Mouse (Mus musculus) hindbrain, postnatal 0 days (tissue): ENCODE measurements around the gene Rps6kl1. TPM values are rescaled to one million over a fixed set of nuclear protein-coding genes. Genes with fewer than 3 reads are reported as not detected.
A peak's percentile ranks its signal among the peaks of the same experiment; 100 is the strongest.

Experiments
- ATAC-seq: fragments of 200-750 bp; cut with Nextera tagmentation; 2 replicates; pipeline ENCODE4 v1.8.0; 2017; ENCODE audit warnings: mild to moderate bottlenecking, moderate TSS enrichment, moderate library complexity
- DNase-seq: peaks from one replicate; pipeline ENCODE4 v3.0.0-alpha.2; 2015; ENCODE audit warnings: low spot score
- H3K27ac ChIP-seq: fragments of 300-500 bp; sonication (generic); 2 replicates; pipeline ENCODE4 v1.5.1; 2014; ENCODE audit warnings: mild to moderate bottlenecking
- H3K27me3 ChIP-seq: fragments of 300-500 bp; sonication (generic); 2 replicates; pipeline ENCODE4 v1.6.1; 2014; ENCODE audit warnings: low read length, mixed read lengths; ENCODE audit not compliant: insufficient read depth
- H3K36me3 ChIP-seq: fragments of 300-500 bp; sonication (generic); 2 replicates; pipeline ENCODE4 v1.6.1; 2014; ENCODE audit warnings: low read length, mixed read lengths; ENCODE audit not compliant: insufficient read depth
- H3K4me1 ChIP-seq: fragments of 300-500 bp; sonication (generic); 2 replicates; pipeline ENCODE4 v1.6.1; 2014; ENCODE audit warnings: antibody characterized with exemption, low read length, mixed read lengths; ENCODE audit not compliant: insufficient read depth
- H3K4me2 ChIP-seq: fragments of 300-500 bp; sonication (generic); 2 replicates; pipeline ENCODE4 v1.6.1; 2014; ENCODE audit warnings: low read depth, mild to moderate bottlenecking, low read length, moderate library complexity, mixed read lengths
- H3K4me3 ChIP-seq: fragments of 300-500 bp; sonication (generic); 2 replicates; pipeline ENCODE4 v1.5.1; 2014; ENCODE audit warnings: low read length
- H3K9ac ChIP-seq: fragments of 300-500 bp; sonication (generic); replicated peaks from 2 replicates; pipeline ENCODE4 v1.6.1; 2014; ENCODE audit warnings: mild to moderate bottlenecking, low read length, moderate library complexity, mixed read lengths
- H3K9me3 ChIP-seq: fragments of 300-500 bp; sonication (generic); 2 replicates; pipeline ENCODE4 v1.6.1; 2016; ENCODE audit warnings: low read length, mixed read lengths
- CTCF ChIP-seq: IDR thresholded peaks from 2 replicates; pipeline ENCODE4 v1.5.1; 2016; ENCODE audit warnings: antibody characterized with exemption, control low read depth, low read depth
- WGBS: fragments of 180-500 bp; shearing (Covaris S2); extraction: QIAGEN DNeasy Blood & Tissue Kit; methylation state at CpG from one replicate; pipeline ENCODE4 v1.1.7; 2014; 5-methylcytosine and 5-hydroxymethylcytosine counted together
- polyA plus RNA-seq: library from polyadenylated mRNA; unstranded; fragments of >200 nt; fragmentation: Nextera tagmentation; extraction: Ambion mirVana; gene quantifications from 2 replicates; pipeline ENCODE4 v1.2.1, GENCODE M21; 2015
- total RNA-seq: library from RNA; depleted of rRNA; stranded (reverse); fragments of >200 nt; gene quantifications from 2 replicates; pipeline ENCODE4 v1.2.3, GENCODE M21; 2014

Gene Rps6kl1
- total and polyA plus RNA-seq, 2 experiments from 2014 or later = 30.8 to 42.0 TPM

DNA sequence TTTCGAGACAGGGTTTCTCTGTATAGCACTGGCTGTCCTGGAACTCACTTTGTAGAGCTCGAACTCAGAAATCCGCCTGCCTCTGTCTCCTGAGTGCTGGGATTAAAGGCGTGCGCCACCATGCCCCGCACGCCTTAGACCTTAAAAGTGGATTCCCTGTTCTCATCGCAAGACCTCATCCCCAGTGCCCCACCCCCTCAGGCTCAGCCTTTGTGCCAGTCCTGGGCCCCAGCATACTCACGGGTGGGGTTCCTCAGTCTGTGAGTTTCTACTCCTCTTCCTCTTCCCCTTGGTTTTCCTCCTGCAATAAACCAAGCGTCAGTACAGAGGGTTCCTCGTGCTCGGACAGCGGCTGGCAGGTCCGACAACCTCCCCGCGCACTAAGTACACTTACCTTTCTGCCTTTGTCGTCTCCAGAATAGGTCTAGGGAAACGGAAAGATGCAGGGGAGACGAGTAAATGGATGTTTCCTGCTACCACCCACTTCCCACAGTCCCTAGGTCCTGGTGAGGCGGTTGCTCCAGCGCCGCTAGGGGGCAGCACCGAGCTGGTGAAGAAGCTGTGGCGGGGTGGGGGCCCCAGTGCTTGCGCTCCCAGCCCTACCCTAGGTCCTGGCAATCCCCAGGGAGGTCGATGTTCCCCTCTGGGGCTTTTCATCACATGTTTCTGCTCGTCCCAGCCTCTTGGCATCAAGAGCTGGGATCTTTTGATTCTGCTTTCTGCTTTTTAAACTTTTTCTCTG, 18.2 kb upstream of the Rps6kl1 start:
- Histone ChIP-seq H3K4me2 (peak overlapping the region; percentile 50), H3K9me3 (no peaks in the 10 kb centered on the region), H3K9ac (peak overlapping the region; percentile 50), H3K4me1 (peaks cover 14% of the 10 kb centered on the region), H3K27ac (peak overlapping the region; percentile 66), H3K27me3 (no peaks in the 10 kb centered on the region), H3K36me3 (no peaks in the 10 kb centered on the region), H3K4me3 (peak overlapping the region; percentile 25)
- TF ChIP-seq CTCF = peak; percentile 97
- 26% methylated on average over 27 of the region's 27 CpGs for WGBS
- peak; percentile 91 for DNase-seq
- peak; percentile 91 for ATAC-seq

DNA sequence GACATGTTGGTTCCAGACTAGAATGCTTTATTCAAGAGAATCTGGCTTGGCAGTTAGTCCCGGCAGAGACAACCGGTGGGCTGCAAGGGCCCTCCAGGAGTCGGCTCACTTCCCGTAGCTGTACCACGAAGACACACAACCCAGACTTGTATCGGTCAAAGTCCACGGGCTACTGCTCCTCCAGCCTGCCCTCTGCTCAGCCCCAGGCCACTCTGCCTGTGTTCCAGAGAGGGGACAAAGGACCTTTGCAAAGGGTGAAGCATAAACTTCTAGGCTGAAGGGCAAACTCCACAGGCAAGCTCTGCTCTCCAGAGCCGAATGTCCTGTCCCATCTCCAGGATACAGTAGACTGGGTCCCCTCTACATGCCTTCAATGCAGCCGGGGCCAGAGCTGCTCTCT, 15.6 kb upstream of the Rps6kl1 start:
- TF ChIP-seq CTCF = no peak
- Histone ChIP-seq H3K9ac (no peak overlapping the region), H3K9me3 (no peaks in the 10 kb centered on the region), H3K27ac (no peak overlapping the region), H3K4me3 (no peak overlapping the region), H3K4me1 (peaks cover 10% of the 10 kb centered on the region), H3K36me3 (no peaks in the 10 kb centered on the region), H3K4me2 (no peak overlapping the region), H3K27me3 (no peaks in the 10 kb centered on the region)
- DNase-seq = no peak
- 90% methylated on average over 9 of the region's 9 CpGs for WGBS
- no peak for ATAC-seq

DNA sequence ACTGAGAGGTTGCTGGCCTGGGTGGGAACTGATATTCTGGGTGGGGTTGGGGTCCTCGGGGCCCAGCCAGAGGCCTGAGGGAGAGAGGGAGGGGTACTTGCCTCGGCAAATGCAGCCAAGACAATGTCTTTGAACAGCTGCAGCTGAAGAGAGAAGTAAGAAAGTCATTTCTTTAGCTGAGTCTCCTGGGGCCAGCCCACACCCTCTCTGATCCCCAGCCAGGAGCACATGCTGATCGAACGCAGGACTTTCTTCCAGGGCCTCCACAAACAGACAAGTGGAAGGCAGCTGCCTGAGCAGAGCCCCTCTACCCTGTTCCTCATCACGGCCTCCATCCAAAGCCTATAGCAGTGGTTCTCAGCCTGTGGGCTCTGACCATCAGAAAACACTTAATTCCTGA, 13.9 kb upstream of the Rps6kl1 start:
- no peak for ATAC-seq
- H3K4me1 ChIP-seq = peaks cover 4% of the 10 kb centered on the region; the same call in 1 of the 2 replicates
- H3K9ac ChIP-seq = no peak overlapping the region
- no peak overlapping the region for H3K27ac ChIP-seq
- no peaks in the 10 kb centered on the region for H3K9me3 ChIP-seq
- H3K27me3 ChIP-seq = no peaks in the 10 kb centered on the region
- H3K4me2 ChIP-seq = no peak overlapping the region
- H3K36me3 ChIP-seq = no peaks in the 10 kb centered on the region
- 79% methylated on average over 5 of the region's 5 CpGs for WGBS
- no peak overlapping the region for H3K4me3 ChIP-seq
- no peak for DNase-seq
- TF ChIP-seq CTCF = no peak

DNA sequence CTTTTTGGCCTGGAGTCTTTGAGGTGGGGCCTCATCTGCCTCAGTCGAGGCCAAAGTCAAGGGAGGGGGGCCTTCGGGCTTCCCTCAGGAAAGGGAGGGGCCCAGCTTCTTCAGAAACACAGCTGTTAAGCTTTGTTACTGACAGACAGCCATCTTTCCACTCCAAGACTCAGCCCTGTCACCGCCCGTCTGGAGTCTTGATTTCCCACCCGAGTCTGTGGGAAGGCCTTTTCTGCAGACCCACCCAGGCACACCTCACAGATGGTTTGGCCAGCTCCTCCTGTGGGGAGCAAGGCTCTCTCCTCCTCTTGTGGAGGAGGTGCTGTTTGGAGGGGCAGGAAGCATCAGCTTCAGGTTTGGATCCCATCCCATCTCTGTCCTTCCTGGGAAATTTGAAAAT, 8.5 kb upstream of the Rps6kl1 start:
- DNase-seq (no peak), ATAC-seq (no peak)
- no peak overlapping the region for H3K4me2 ChIP-seq
- H3K9ac ChIP-seq = no peak overlapping the region
- WGBS = 78% methylated on average over 5 of the region's 5 CpGs
- H3K9me3 ChIP-seq = no peaks in the 10 kb centered on the region
- H3K27ac ChIP-seq = no peak overlapping the region
- H3K4me1 ChIP-seq = no peaks in the 10 kb centered on the region
- no peak overlapping the region for H3K4me3 ChIP-seq
- no peak for TF ChIP-seq CTCF
- no peaks in the 10 kb centered on the region for H3K36me3 ChIP-seq
- no peaks in the 10 kb centered on the region for H3K27me3 ChIP-seq

DNA sequence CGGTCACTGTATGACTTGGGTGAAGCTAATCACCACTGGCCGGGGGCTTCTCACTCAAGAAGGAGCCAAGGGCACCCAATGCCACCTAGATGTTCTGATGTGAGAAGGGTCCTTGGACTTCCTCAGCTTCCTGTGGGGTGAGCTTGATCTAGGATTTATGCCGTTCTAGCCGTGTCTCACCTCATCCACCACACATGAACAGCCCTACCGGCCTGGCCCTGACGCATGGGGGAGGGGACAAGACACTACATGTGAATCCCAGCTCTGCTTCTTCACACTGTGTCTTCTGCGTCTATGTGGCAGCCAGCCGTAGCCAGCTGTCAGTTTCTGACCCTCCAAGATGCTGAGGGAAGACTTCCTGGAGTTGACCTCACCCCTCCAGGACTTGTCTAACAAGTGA, 7.7 kb upstream of the Rps6kl1 start:
- Histone ChIP-seq H3K27ac (no peak overlapping the region), H3K9ac (no peak overlapping the region), H3K36me3 (no peaks in the 10 kb centered on the region), H3K9me3 (no peaks in the 10 kb centered on the region), H3K4me2 (no peak overlapping the region), H3K27me3 (no peaks in the 10 kb centered on the region), H3K4me3 (no peak overlapping the region), H3K4me1 (no peaks in the 10 kb centered on the region)
- no peak for TF ChIP-seq CTCF
- ATAC-seq (no peak), DNase-seq (no peak)
- WGBS = 89% methylated on average over 8 of the region's 8 CpGs

DNA sequence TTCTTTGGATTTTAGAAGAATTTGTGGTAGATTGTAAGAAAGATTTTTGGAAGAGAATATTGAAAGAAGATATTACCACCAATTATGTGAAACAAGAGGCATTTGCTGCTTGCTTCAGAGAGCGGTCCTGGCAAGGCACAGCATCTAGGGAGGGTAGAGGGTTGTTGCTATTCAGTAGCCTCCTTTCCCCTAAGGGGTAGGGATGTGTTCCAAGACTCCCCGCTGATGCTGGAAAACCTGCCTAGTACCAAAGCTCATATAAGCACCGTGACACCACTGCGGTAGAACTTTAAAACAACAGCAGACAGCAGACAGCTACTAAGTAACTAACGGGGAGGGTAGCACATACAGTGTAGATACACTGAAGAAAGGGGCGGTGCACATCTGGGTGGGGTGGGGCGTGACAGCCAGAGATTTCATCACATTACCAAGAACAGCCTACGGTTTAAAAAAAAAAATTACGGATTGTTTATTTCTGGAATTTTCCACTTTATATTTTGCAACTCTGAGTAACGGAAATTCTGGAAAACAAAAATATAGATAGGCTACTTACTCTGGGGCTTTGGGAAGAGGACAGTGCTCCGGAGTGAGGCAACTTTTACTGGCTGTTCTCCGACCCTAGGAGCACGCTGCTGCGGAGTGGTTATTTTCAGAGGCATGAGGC, 6.9 kb upstream of the Rps6kl1 start:
- Histone ChIP-seq H3K4me2 (no peak overlapping the region), H3K9ac (no peak overlapping the region), H3K27ac (no peak overlapping the region), H3K4me1 (no peaks in the 10 kb centered on the region), H3K9me3 (no peaks in the 10 kb centered on the region), H3K4me3 (no peak overlapping the region), H3K36me3 (no peaks in the 10 kb centered on the region), H3K27me3 (no peaks in the 10 kb centered on the region)
- TF ChIP-seq CTCF = no peak
- 84% methylated on average over 14 of the region's 14 CpGs for WGBS
- DNase-seq = no peak
- no peak for ATAC-seq

DNA sequence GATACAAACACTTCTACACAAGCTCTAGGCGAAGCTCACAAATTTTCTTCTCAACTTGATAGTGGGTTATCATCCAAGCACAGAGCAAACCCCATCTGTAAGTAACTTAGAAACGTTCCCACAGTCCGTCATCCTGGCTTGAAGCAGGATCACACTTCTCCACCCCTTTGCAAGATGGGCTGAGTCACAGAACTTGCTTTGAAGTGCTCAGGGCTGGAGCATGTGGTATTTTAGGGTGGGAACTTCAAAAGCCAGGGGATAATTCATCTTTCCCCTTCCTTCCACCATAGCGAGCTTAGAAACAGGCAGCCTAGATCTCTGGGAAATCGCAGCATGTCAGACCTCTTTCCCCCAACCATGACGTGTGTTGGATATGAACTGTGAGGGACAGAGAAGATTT, 5.3 kb upstream of the Rps6kl1 start:
- no peak for ATAC-seq
- H3K4me1 ChIP-seq = no peaks in the 10 kb centered on the region

More for the DNA sequence above, 5.3 kb upstream of the Rps6kl1 start:
- Histone ChIP-seq H3K4me3 (no peak overlapping the region), H3K4me2 (no peak overlapping the region), H3K9me3 (no peaks in the 10 kb centered on the region), H3K27ac (no peak overlapping the region), H3K27me3 (no peaks in the 10 kb centered on the region), H3K9ac (no peak overlapping the region), H3K36me3 (no peaks in the 10 kb centered on the region)
- no peak for DNase-seq
- no peak for TF ChIP-seq CTCF
- WGBS = 66% methylated on average over 6 of the region's 6 CpGs
